Mouse (Mus musculus): Measurements from ENCODE around the gene Wfdc18.

Gene Wfdc18

GRCm38 (mm10) chr11:83742731-83743355 lies 34.0 kb downstream of the Wfdc18 start:
- CTCF ChIA-PET, result interaction anchor here (0.6 kb wide), 1 partner anchor 14 kb away, joined by 3 read pairs; no protein-coding TSS in a partner anchor

- CTCF ChIA-PET, result no interaction called here
Observed at GRCm38 (mm10) chr11:83743525-83743924, 34.7 kb downstream of the Wfdc18 start.

GRCm38 (mm10) chr11:83746152-83746551 lies 37.3 kb downstream of the Wfdc18 start:
- CTCF ChIA-PET, result interaction anchor here (1.0 kb wide), 1 partner anchor 190 kb away, joined by 3 read pairs; no protein-coding TSS in a partner anchor

GRCm38 (mm10) chr11:83746681-83747080 lies 37.9 kb downstream of the Wfdc18 start, which contains the start of gene Wfdc21:
Gene Wfdc21 (plus strand): TSS chr11:83746940.
- CTCF ChIA-PET, result no interaction called here

- CTCF ChIA-PET, result no interaction called here
Observed at GRCm38 (mm10) chr11:83747376-83748265, 38.8 kb downstream of the Wfdc18 start.

- CTCF ChIA-PET, result no interaction called here
Observed at GRCm38 (mm10) chr11:83753581-83754181, 44.9 kb downstream of the Wfdc18 start, which contains the start of gene Heatr6. Gene Heatr6 (plus strand): TSS chr11:83753696.

- CTCF ChIA-PET, result no interaction called here
Observed at GRCm38 (mm10) chr11:83754227-83754626, 45.4 kb downstream of the Wfdc18 start.

All from spleen, embryonic (tissue).